Mouse (Mus musculus) stomach, embryonic 16.5 days (tissue): ENCODE data around the gene Mael. TPM values are rescaled to one million over a fixed set of nuclear protein-coding genes. Genes with fewer than 3 reads are reported as not detected.

Experiments
- ATAC-seq: fragments of 200-750 bp; cut with Nextera tagmentation; 2 replicates; pipeline ENCODE4 v1.8.0; 2017; ENCODE audit warnings: moderate number of reproducible peaks, moderate TSS enrichment; ENCODE audit not compliant: insufficient read depth, low FRiP score
- H3K27ac ChIP-seq: fragments of 300-500 bp; sonication (generic); 2 replicates; pipeline ENCODE4 v1.5.1; 2014; ENCODE audit warnings: low read length
- H3K27me3 ChIP-seq: fragments of 300-500 bp; sonication (generic); 2 replicates; pipeline ENCODE4 v1.6.1; 2014; ENCODE audit warnings: low read length, control low read depth, mixed read lengths; ENCODE audit not compliant: control insufficient read depth, insufficient read depth
- H3K36me3 ChIP-seq: fragments of 300-500 bp; sonication (generic); 2 replicates; pipeline ENCODE4 v1.6.1; 2014; ENCODE audit warnings: low read length; ENCODE audit not compliant: control insufficient read depth, insufficient read depth
- H3K4me1 ChIP-seq: fragments of 300-500 bp; sonication (generic); 2 replicates; pipeline ENCODE4 v1.6.1; 2014; ENCODE audit warnings: low read length, control low read depth, mixed read lengths; ENCODE audit not compliant: control insufficient read depth, insufficient read depth
- H3K4me2 ChIP-seq: fragments of 300-500 bp; sonication (generic); 2 replicates; pipeline ENCODE4 v1.6.1; 2014; ENCODE audit warnings: low read depth, low read length, mixed read lengths
- H3K4me3 ChIP-seq: fragments of 300-500 bp; sonication (generic); replicated peaks from 2 replicates; pipeline ENCODE4 v1.5.1; 2014; ENCODE audit warnings: mild to moderate bottlenecking, low read length
- H3K9ac ChIP-seq: fragments of 300-500 bp; sonication (generic); 2 replicates; pipeline ENCODE4 v1.6.1; 2014; ENCODE audit warnings: low read length
- H3K9me3 ChIP-seq: fragments of 300-500 bp; sonication (generic); replicated peaks from 2 replicates; pipeline ENCODE4 v1.6.1; 2016; ENCODE audit warnings: low read length, control low read depth; ENCODE audit not compliant: control insufficient read depth
- WGBS: fragments of 180-500 bp; shearing (Covaris S2); extraction: QIAGEN DNeasy Blood & Tissue Kit; methylation state at CpG from one replicate; pipeline ENCODE4 v1.1.7; 2014; 5-methylcytosine and 5-hydroxymethylcytosine counted together
- polyA plus RNA-seq: library from polyadenylated mRNA; unstranded; fragments of >200 nt; fragmentation: Nextera tagmentation; extraction: Ambion mirVana; gene quantifications from 2 replicates; pipeline ENCODE4 v1.2.1, GENCODE M21; 2015

The Mael gene
- polyA plus RNA-seq, 1 experiment from 2014 or later: not detected

DNA sequence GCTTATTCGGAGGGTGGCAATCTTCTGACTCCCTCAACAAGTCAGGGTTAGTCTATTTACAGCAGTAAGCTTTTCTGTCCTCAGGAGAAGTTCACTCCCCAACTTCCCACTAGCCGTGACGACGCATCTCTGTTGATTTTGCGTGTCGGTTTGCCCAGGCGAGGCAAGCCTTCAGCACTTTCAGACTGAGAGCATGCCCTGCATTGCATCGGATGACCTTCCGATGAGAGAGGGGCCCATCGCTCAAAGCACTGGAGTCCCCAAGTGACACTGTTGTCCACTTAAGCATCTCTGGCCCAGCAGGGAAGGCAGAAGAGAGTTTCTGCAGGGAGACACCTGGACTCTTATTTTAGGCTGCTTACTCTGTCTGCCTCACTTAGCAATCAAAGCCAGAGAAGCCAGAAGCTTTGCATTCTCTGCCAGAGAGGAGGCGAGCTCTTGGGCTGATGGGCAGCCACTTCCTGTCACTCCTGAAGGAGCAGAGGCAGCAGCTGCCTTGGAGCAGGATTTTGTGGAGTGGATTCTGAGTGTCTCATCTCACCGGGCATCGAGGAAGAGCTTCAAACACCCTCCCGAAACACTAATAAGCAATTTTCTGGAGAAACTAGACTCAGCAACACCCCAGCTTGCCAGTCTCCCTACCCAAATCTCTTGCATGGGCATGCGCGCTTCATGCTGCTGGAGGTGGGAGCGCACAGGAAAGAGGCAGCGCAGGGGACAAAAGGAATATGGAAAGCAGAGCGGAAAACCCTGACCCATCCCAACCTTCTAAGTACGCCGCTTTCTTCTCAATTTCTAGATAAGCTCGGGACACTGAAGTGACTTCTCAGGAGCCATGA, 53.9 kb downstream of the Mael start:
- Histone ChIP-seq H3K4me3 (no peak overlapping the region), H3K9ac (no peak overlapping the region), H3K9me3 (no peaks in the 10 kb centered on the region), H3K4me1 (no peaks in the 10 kb centered on the region), H3K27me3 (no peaks in the 10 kb centered on the region), H3K27ac (no peak overlapping the region), H3K36me3 (no peaks in the 10 kb centered on the region), H3K4me2 (no peak overlapping the region)
- 69% methylated on average over 22 of the region's 22 CpGs for WGBS
- no peak for ATAC-seq

GRCm38 (mm10) chr1:166182952-166183627, 55.5 kb downstream of the Mael start:
- H3K27me3 ChIP-seq: no peaks in the 10 kb centered on the region
- H3K4me1 ChIP-seq: no peaks in the 10 kb centered on the region
- ATAC-seq: no peak
- no peak overlapping the region for H3K27ac ChIP-seq
- no peak overlapping the region for H3K4me3 ChIP-seq
- no peak overlapping the region for H3K4me2 ChIP-seq
- no peaks in the 10 kb centered on the region for H3K36me3 ChIP-seq
- H3K9me3 ChIP-seq: no peaks in the 10 kb centered on the region
- 52% methylated on average over 10 of the region's 10 CpGs for WGBS
- H3K9ac ChIP-seq: no peak overlapping the region

- no peaks in the 10 kb centered on the region for H3K4me1 ChIP-seq
- H3K27me3 ChIP-seq: no peaks in the 10 kb centered on the region
- no peaks in the 10 kb centered on the region for H3K9me3 ChIP-seq
- WGBS: 85% methylated on average over 7 of the region's 7 CpGs
- H3K4me2 ChIP-seq: no peak overlapping the region
- no peak overlapping the region for H3K9ac ChIP-seq
- no peaks in the 10 kb centered on the region for H3K36me3 ChIP-seq
- ATAC-seq: no peak
- H3K4me3 ChIP-seq: no peak overlapping the region
- no peak overlapping the region for H3K27ac ChIP-seq
Measured at GRCm38 (mm10) chr1:166181510-166181909, 57.0 kb downstream of the Mael start.

DNA sequence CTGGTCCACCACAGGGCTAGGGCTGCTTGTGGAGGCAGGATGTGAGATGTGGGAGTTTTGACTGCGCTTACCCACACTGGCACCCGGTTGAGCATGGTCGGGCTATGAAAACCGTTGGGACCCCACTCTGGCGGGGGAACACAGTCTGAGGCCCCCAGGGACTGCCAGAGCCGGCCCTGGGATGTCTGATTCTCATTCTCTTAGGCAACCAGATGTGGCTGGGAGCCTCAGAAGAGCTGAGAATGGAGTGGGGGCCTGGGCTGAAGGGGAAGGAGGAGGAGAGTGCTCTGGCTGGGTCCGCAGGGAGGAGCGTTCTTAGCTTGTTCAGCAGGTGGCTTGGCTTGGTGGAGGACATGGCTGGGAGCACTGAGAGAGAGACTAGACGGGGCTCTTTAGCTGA, 64.9 kb downstream of the Mael start:
- no peaks in the 10 kb centered on the region for H3K36me3 ChIP-seq
- WGBS: 80% methylated on average over 9 of the region's 9 CpGs
- ATAC-seq: no peak
- no peak overlapping the region for H3K4me2 ChIP-seq
- H3K4me1 ChIP-seq: no peaks in the 10 kb centered on the region
- H3K4me3 ChIP-seq: no peak overlapping the region
- no peaks in the 10 kb centered on the region for H3K27me3 ChIP-seq
- no peak overlapping the region for H3K27ac ChIP-seq
- H3K9ac ChIP-seq: no peak overlapping the region
- H3K9me3 ChIP-seq: no peaks in the 10 kb centered on the region

DNA sequence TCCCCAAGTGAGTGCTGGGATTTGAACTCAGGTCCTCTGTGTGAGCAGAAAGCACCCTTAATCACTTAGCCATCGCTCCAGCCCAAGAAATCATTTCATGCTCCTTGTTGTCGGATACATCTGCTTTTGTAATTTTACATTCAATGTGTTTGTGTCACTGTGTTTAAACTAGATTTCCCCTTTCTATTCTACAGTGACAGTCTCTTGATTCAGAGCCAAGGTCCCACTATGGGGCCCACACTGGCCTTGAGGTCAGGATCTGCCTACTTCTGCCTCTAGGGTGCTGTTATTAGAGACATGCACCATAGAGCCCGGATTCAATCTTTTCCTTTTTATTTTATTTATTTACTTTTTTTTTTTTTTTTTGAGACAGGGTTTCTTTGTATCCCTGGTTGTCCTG, 65.6 kb downstream of the Mael start:
- Histone ChIP-seq H3K4me1 (no peaks in the 10 kb centered on the region), H3K9ac (no peak overlapping the region), H3K9me3 (no peaks in the 10 kb centered on the region), H3K27ac (no peak overlapping the region), H3K4me3 (no peak overlapping the region), H3K27me3 (no peaks in the 10 kb centered on the region), H3K36me3 (no peaks in the 10 kb centered on the region), H3K4me2 (no peak overlapping the region)
- WGBS: 74% methylated on average over 3 of the region's 3 CpGs
- no peak for ATAC-seq

GRCm38 (mm10) chr1:166170852-166171251, 67.7 kb downstream of the Mael start:
- no peak for ATAC-seq
- Histone ChIP-seq H3K27me3 (no peaks in the 10 kb centered on the region), H3K4me1 (no peaks in the 10 kb centered on the region), H3K4me2 (no peak overlapping the region), H3K4me3 (no peak overlapping the region), H3K9me3 (no peaks in the 10 kb centered on the region), H3K27ac (no peak overlapping the region), H3K9ac (no peak overlapping the region), H3K36me3 (no peaks in the 10 kb centered on the region)
- WGBS: 88% methylated on average over 12 of the region's 12 CpGs

GRCm38 (mm10) chr1:166169713-166170112, 68.8 kb downstream of the Mael start:
- no peak overlapping the region for H3K9ac ChIP-seq
- 90% methylated on average over 7 of the region's 7 CpGs for WGBS
- H3K4me2 ChIP-seq: no peak overlapping the region
- H3K27me3 ChIP-seq: no peaks in the 10 kb centered on the region
- no peak for ATAC-seq
- no peaks in the 10 kb centered on the region for H3K36me3 ChIP-seq
- H3K4me1 ChIP-seq: no peaks in the 10 kb centered on the region
- no peak overlapping the region for H3K4me3 ChIP-seq
- H3K9me3 ChIP-seq: no peaks in the 10 kb centered on the region
- H3K27ac ChIP-seq: no peak overlapping the region

GRCm38 (mm10) chr1:166168017-166168416, 70.5 kb downstream of the Mael start:
- H3K27me3 ChIP-seq: no peaks in the 10 kb centered on the region
- no peak overlapping the region for H3K9ac ChIP-seq
- H3K4me1 ChIP-seq: no peaks in the 10 kb centered on the region
- H3K4me3 ChIP-seq: no peak overlapping the region
- no peak overlapping the region for H3K27ac ChIP-seq
- WGBS: 92% methylated on average over 7 of the region's 7 CpGs
- ATAC-seq: no peak
- H3K9me3 ChIP-seq: no peaks in the 10 kb centered on the region
- H3K36me3 ChIP-seq: no peaks in the 10 kb centered on the region
- no peak overlapping the region for H3K4me2 ChIP-seq

DNA sequence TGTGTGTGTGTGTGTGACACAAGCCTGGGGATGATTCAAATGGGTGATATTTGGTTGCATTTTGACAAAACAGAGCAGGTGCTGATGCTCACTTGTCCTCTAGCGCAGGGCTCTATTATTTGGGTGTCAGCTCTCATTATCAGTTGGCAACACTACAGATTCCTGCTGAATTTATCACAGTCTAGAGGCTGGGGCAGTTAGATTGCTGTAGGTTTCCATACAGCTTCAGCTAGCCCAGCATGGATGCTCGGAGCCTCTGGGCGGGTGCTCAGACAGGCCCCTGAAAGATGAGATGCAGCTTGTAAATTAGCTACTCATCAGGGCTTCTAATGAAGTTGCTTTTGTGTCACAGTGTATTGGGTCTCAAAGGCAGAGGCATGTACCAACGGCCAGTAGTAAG, 71.1 kb downstream of the Mael start:
- Histone ChIP-seq H3K4me1 (no peaks in the 10 kb centered on the region), H3K4me2 (no peak overlapping the region), H3K9me3 (no peaks in the 10 kb centered on the region), H3K36me3 (no peaks in the 10 kb centered on the region), H3K9ac (no peak overlapping the region), H3K4me3 (no peak overlapping the region), H3K27ac (no peak overlapping the region), H3K27me3 (no peaks in the 10 kb centered on the region)
- ATAC-seq: no peak
- WGBS: 86% methylated on average over 4 of the region's 4 CpGs
